ENCODE assay signal across 10 mouse cellular contexts in the genomic region with DNA sequence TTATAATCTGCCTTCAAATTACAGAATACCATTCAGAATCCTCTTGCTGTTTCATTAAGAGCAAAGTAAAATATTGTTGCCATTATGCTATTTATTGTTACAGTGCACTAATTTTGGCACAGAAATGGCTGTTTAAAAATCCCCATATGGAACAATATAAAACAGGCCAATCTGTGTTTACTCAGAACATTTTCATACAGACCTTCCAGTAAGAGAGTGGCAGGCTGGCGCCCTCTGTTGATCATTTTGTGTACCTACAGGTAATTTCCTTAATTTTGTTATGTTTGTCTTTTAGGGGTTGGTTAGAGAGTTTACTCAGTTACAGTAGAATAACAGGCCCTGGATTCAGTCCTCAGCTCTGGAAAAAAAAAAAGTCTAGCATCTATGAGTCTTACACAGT. TPM values are rescaled to one million over a fixed set of nuclear protein-coding genes. Genes with fewer than 3 reads are reported as not detected.
DNase-seq lines count a peak whose midpoint lies in the region; ATAC-seq and TF ChIP-seq lines count a peak whose summit lies in the region.
"Had no signal": no experiment of that assay in that cellular context is flagged by ENCODE, and none has a peak within 500 bp of the region (broad histone marks: within the 10 kb centered on the region; RNA-seq: fewer than 3 reads in every experiment).

No protein-coding gene starts in this region.

- 0 out of 2 replicates have a peak, but pooled peaks cover 4% of the 10 kb centered on the region for H3K36me3 ChIP-seq in lung, embryonic 14.5 days (ENCODE audit: insufficient read depth)
- H3K36me3 ChIP-seq: stomach, embryonic 15.5 days had no signal

- no peaks in the 10 kb centered on the region for H3K4me1 ChIP-seq in lung, embryonic 14.5 days (ENCODE audit: insufficient read depth)
- H3K4me1 ChIP-seq: stomach, embryonic 15.5 days had no signal

- H3K9ac ChIP-seq in lung, embryonic 14.5 days = no peak overlapping the region
- H3K9ac ChIP-seq: stomach, embryonic 15.5 days had no signal

- 0% methylated on average over 1 of the region's 1 CpGs for WGBS in lung, embryonic 14.5 days

- H3K27me3 ChIP-seq in lung, embryonic 14.5 days (ENCODE audit: insufficient read depth, low read length) = no peaks in the 10 kb centered on the region
- H3K27me3 ChIP-seq: stomach, embryonic 15.5 days had no signal

- intact Hi-C loops in left cerebral cortex, postnatal 36 days (cut with DNase I) = loop anchor here (1.0 to 5.0 kb wide), 3 partner anchors 134 to 281 kb away; a partner anchor contains a TSS

- no peak overlapping the region for H3K4me2 ChIP-seq in lung, embryonic 14.5 days
- H3K4me2 ChIP-seq: stomach, embryonic 15.5 days had no signal

- no peak overlapping the region for H3K4me3 ChIP-seq in lung, embryonic 14.5 days (ENCODE audit: low read depth, low read length)
- H3K4me3 ChIP-seq: stomach, embryonic 15.5 days had no signal

- peak; percentile 38 for DNase-seq in gastrocnemius, adult 18-20 months (ENCODE audit: low spot score)
- DNase-seq in gastrocnemius, postnatal 4 days (ENCODE audit: low spot score in 2 of 2) = no peak
- DNase-seq in lung, embryonic 14.5 days = peak; percentile 81
- no peak for DNase-seq in lung, adult 18-20 months
- DNase-seq in cerebellum, postnatal 14 days = peak; percentile 49 to 63
- peak; percentile 28 for DNase-seq in retina, postnatal 7 days (ENCODE audit: low read depth, low spot score)
- DNase-seq in left cerebral cortex, postnatal 36 days (ENCODE audit: low spot score in 2 of 2) = no peak

- no peaks in the 10 kb centered on the region for H3K9me3 ChIP-seq in lung, embryonic 14.5 days (ENCODE audit: low read depth, low read length)
- H3K9me3 ChIP-seq: stomach, embryonic 15.5 days had no signal

- no peak for ATAC-seq in lung, embryonic 14.5 days (ENCODE audit: insufficient read depth)
- no peak for ATAC-seq in erythroid progenitor cell, adult 5-6 weeks (replicated peaks; ENCODE audit: low FRiP score, poor library complexity, severe bottlenecking)

- no peak overlapping the region for H3K27ac ChIP-seq in lung, embryonic 14.5 days (ENCODE audit: low read depth)
- H3K27ac ChIP-seq: macrophage; stomach, embryonic 15.5 days had no signal

- TF ChIP-seq CTCF in lung, embryonic 14.5 days (IDR thresholded peaks at IDR 0.05; ENCODE audit: low read depth) = peak; percentile 79

RNA-seq across cellular contexts. Expression of a gene that starts 16.8 kb away (rescaled TPM):
- total RNA-seq in gastrocnemius, adult 18-20 months (2021) = under 1 TPM; 0.41 to 0.47 TPM
- total RNA-seq in gastrocnemius, postnatal 4 days (2021) = 1 to 10 TPM; 3.1 to 3.5 TPM
- polyA plus RNA-seq in lung, embryonic 14.5 days (2014; fragmentation: Nextera tagmentation; extraction: Ambion mirVana) = 14.9 and 16.0 TPM in 2 replicates
- total RNA-seq in erythroid progenitor cell, adult 5-6 weeks (2015; ENCODE audit: low replicate concordance) = 1.4 TPM in 1 of 2 replicates, not detected in the other
- 2.7 and 4.1 TPM in 2 replicates for total RNA-seq in erythroid progenitor cell, adult 5-6 weeks (2017; ENCODE audit: low replicate concordance)
- total RNA-seq in left cerebral cortex, postnatal 36 days (2021) = 1 to 10 TPM; 5.5 to 5.9 TPM

Comparison
In these comparisons a context has a peak if more than half of its experiments do, and no peak if none do; other contexts are left out.
1. DNase-seq: peak in gastrocnemius, adult 18-20 months (single experiment), lung, embryonic 14.5 days (single experiment), cerebellum, postnatal 14 days (2 of 2) and retina, postnatal 7 days (single experiment); none in gastrocnemius, postnatal 4 days (0 of 2), lung, adult 18-20 months (0 of 2) and left cerebral cortex, postnatal 36 days (0 of 2).